9 mouse cellular contexts compared by ENCODE assay signal in the genomic region with DNA sequence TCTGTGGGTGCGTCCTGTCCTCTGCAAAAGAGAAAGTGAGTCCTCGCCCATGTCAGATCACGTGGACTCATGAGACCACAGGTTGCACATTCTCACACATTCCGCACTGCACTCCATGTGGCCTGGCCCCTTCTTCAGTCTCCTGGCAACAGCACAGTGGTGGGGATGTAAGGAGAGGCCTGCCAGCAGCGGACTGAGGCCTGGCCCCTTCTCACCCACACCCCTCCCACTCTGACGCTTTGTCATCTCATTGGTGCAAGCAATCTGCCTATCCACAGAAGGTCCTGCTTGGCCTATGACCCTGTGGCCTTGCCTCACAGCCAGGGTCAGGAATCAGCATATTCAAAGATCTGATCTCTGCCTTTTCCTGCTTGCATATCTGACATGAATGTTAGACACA. TPM values are rescaled to one million over a fixed set of nuclear protein-coding genes. Genes with fewer than 3 reads are reported as not detected.
A peak's percentile ranks its signal among the peaks of the same experiment; 100 is the strongest.
DNase-seq lines count a peak whose midpoint lies in the region; ATAC-seq lines count a peak whose summit lies in the region.
"Had no signal": no experiment of that assay in that cellular context is flagged by ENCODE, and none has a peak within 500 bp of the region (broad histone marks: within the 10 kb centered on the region; RNA-seq: fewer than 3 reads in every experiment).

No protein-coding gene starts in this region.

- DNase-seq in R1 (ENCODE audit: low read depth, low spot score): peak; percentile 84
- DNase-seq in embryo, embryonic 10 days (ENCODE audit: low spot score): peak; percentile 87
- no peak for DNase-seq in gastrocnemius, postnatal 10 days
- no peak for DNase-seq in urinary bladder, adult 18-20 months (ENCODE audit: low spot score in 2 of 2)
- DNase-seq in left cerebral cortex, postnatal 4 days: no peak

- intact Hi-C loops in left cerebral cortex, postnatal 4 days (cut with DNase I): no loop called here

- H3K27ac ChIP-seq in limb, embryonic 13.5 days: no peak overlapping the region
- H3K27ac ChIP-seq: embryonic facial prominence, embryonic 12.5 days had no signal

- 0 out of 2 replicates have a peak, but pooled peaks cover 3% of the 10 kb centered on the region for H3K4me1 ChIP-seq in limb, embryonic 13.5 days
- H3K4me1 ChIP-seq: embryonic facial prominence, embryonic 12.5 days had no signal

- 0 out of 2 replicates have a peak, but pooled peaks have one; percentile 38 for ATAC-seq in limb, embryonic 13.5 days (ENCODE audit: low FRiP score, low read depth)
- ATAC-seq in megakaryocyte-erythroid progenitor cell, adult 5-6 weeks (replicated peaks; ENCODE audit: low FRiP score, low TSS enrichment, poor library complexity, severe bottlenecking): 0 out of 2 replicates have a peak, but pooled peaks have one; percentile 22
- ATAC-seq: activated CD4-positive, CD25-positive, alpha-beta regulatory T cell, adult 4 months had no signal

- peaks cover 4% of the 10 kb centered on the region; the same call in 1 of the 2 replicates for H3K9me3 ChIP-seq in limb, embryonic 13.5 days

- H3K4me2 ChIP-seq in limb, embryonic 13.5 days (replicated peaks): no peak overlapping the region
- H3K4me2 ChIP-seq: embryonic facial prominence, embryonic 12.5 days had no signal

- no peak overlapping the region for H3K4me3 ChIP-seq in limb, embryonic 13.5 days
- H3K4me3 ChIP-seq: embryonic facial prominence, embryonic 12.5 days had no signal

- 66% methylated on average over 6 of the region's 6 CpGs for WGBS in limb, embryonic 13.5 days

- no peaks in the 10 kb centered on the region for H3K27me3 ChIP-seq in limb, embryonic 13.5 days
- H3K27me3 ChIP-seq: embryonic facial prominence, embryonic 12.5 days had no signal

- H3K9ac ChIP-seq in limb, embryonic 13.5 days: no peak overlapping the region
- H3K9ac ChIP-seq: embryonic facial prominence, embryonic 12.5 days had no signal

- peaks cover 45% of the 10 kb centered on the region for H3K36me3 ChIP-seq in limb, embryonic 13.5 days
- H3K36me3 ChIP-seq: embryonic facial prominence, embryonic 12.5 days had no signal

RNA-seq across cellular contexts. Expression of a gene that starts 42.3 kb away (rescaled TPM):
- polyA plus RNA-seq in limb, embryonic 13.5 days (2015; fragmentation: Nextera tagmentation; extraction: Ambion mirVana): 2.7 and 2.9 TPM in 2 replicates
- not detected in 2 replicates for total RNA-seq in megakaryocyte-erythroid progenitor cell, adult 5-6 weeks (2014; fragmentation: Nextera tagmentation)
- 0.19 TPM in 1 of 2 replicates, not detected in the other for total RNA-seq in megakaryocyte-erythroid progenitor cell, adult 5-6 weeks (2017)
- total RNA-seq in gastrocnemius, postnatal 10 days (2021): 10 to 100 TPM; 24.7 to 36.4 TPM
- 1 to 10 TPM; 5.2 to 6.0 TPM for total RNA-seq in left cerebral cortex, postnatal 4 days (2021)

Comparison
In these comparisons a context has a peak if more than half of its experiments do, and no peak if none do; other contexts are left out.
1. DNase-seq: peak in R1 (single experiment) and embryo, embryonic 10 days (single experiment); none in gastrocnemius, postnatal 10 days (single experiment), urinary bladder, adult 18-20 months (0 of 2) and left cerebral cortex, postnatal 4 days (single experiment).
2. RNA of a gene that starts 42.3 kb away (total RNA-seq): 24.7 to 36.4 TPM in gastrocnemius, postnatal 10 days and 5.2 to 6.0 TPM in left cerebral cortex, postnatal 4 days; 0.19 TPM in megakaryocyte-erythroid progenitor cell, adult 5-6 weeks; every median in the first group is over 4 times any median in the second.